Mouse (Mus musculus) neural tube, embryonic 14.5 days (tissue): Measurements from ENCODE around the gene Ncapg. TPM values are rescaled to one million over a fixed set of nuclear protein-coding genes. Genes with fewer than 3 reads are reported as not detected.
"Not testable (repeated sequence)": the region's sequence is repeated elsewhere in the genome, so short reads cannot be mapped to it uniquely, and the experiment has no call there.

ENCODE experiments used
- ATAC-seq: fragments of 200-750 bp; cut with Nextera tagmentation; 2 replicates; pipeline ENCODE4 v1.8.0; 2017; ENCODE audit warnings: low read depth, mild to moderate bottlenecking, moderate TSS enrichment, moderate library complexity
- H3K27ac ChIP-seq: fragments of 300-500 bp; sonication (generic); 2 replicates; pipeline ENCODE4 v1.5.1; 2014; ENCODE audit warnings: low read depth, mild to moderate bottlenecking, control low read depth, low read length, moderate library complexity, mixed read lengths
- H3K27me3 ChIP-seq: fragments of 300-500 bp; sonication (generic); 2 replicates; pipeline ENCODE4 v1.6.1; 2014; ENCODE audit warnings: low read length; ENCODE audit not compliant: control insufficient read depth, insufficient read depth
- H3K36me3 ChIP-seq: fragments of 300-500 bp; sonication (generic); 2 replicates; pipeline ENCODE4 v1.6.1; 2014; ENCODE audit warnings: low read length, mixed read lengths; ENCODE audit not compliant: control insufficient read depth, insufficient read depth
- H3K4me1 ChIP-seq: fragments of 300-500 bp; sonication (generic); 2 replicates; pipeline ENCODE4 v1.6.1; 2014; ENCODE audit warnings: low read length; ENCODE audit not compliant: control insufficient read depth, insufficient read depth
- H3K4me2 ChIP-seq: fragments of 300-500 bp; sonication (generic); 2 replicates; pipeline ENCODE4 v1.6.1; 2014; ENCODE audit warnings: mild to moderate bottlenecking, low read depth, low read length, control low read depth
- H3K4me3 ChIP-seq: fragments of 300-500 bp; sonication (generic); 2 replicates; pipeline ENCODE4 v1.5.1; 2014; ENCODE audit warnings: low read depth, low read length, control low read depth, mixed read lengths
- H3K9ac ChIP-seq: fragments of 300-500 bp; sonication (generic); replicated peaks from 2 replicates; pipeline ENCODE4 v1.6.1; 2014; ENCODE audit warnings: low read depth, mild to moderate bottlenecking, control low read depth, low read length, mixed read lengths
- H3K9me3 ChIP-seq: fragments of 300-500 bp; sonication (generic); 2 replicates; pipeline ENCODE4 v1.6.1; 2016; ENCODE audit warnings: low read length; ENCODE audit not compliant: control insufficient read depth
- WGBS: fragments of 180-500 bp; shearing (Covaris S2); extraction: QIAGEN DNeasy Blood & Tissue Kit; methylation state at CpG from one replicate; pipeline ENCODE4 v1.1.7; 2014; 5-methylcytosine and 5-hydroxymethylcytosine counted together
- polyA plus RNA-seq: library from polyadenylated mRNA; unstranded; fragments of >200 nt; fragmentation: Nextera tagmentation; extraction: Ambion mirVana; gene quantifications from 2 replicates; pipeline ENCODE4 v1.2.1, GENCODE M21; 2014

Gene Ncapg
- polyA plus RNA-seq, 1 experiment from 2014 or later = 3.5 TPM

DNA sequence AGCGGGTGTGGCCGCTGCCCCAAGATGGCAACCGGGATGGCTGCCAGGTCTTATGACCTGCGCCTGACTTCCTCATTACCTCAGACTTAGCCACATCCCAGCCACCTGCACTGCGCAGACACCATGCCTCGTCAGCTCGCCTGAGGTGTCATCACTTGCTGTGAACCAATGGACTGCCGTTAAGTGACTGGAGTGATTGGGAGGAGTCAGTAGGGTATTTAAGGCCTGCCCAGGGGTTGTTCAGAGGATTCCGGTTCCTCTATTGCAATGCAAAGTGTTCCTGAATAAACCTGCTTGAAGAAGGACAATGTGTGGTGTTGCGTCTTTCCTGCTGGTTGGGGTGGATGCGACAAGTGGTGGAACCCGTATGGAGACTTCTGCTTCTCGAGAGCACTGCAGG lies 11.3 kb upstream of the Ncapg start:
- H3K9ac ChIP-seq, H3K27ac ChIP-seq, H3K9me3 ChIP-seq, H3K27me3 ChIP-seq, H3K4me3 ChIP-seq, H3K4me1 ChIP-seq, H3K36me3 ChIP-seq, ATAC-seq, H3K4me2 ChIP-seq: not testable (repeated sequence)
- WGBS = 96% methylated on average over 13 of the region's 13 CpGs

DNA sequence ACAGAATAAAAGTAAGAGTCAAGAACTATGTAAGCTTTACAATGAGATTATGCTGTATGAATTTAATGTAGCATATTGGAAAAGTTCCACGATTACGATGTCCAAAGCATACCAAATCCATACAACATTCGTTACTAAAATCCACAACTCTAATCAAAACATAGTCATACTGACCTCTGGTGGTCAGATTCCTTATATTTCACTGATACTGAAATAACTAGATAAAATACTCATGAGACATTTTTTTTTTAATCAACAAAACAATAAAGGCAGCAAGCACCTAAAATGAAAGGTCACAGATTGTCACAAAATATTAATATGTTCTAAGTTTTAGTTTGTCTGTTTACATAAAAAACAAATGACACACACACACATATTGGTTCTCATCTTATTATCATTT lies 1.4 kb upstream of the Ncapg start:
- Histone ChIP-seq H3K4me1 (peaks cover 11% of the 10 kb centered on the region), H3K27ac (no peak overlapping the region), H3K4me2 (peak overlapping the region; percentile 84; the same call in 1 of the 2 replicates), H3K9me3 (no peaks in the 10 kb centered on the region), H3K4me3 (no peak overlapping the region), H3K36me3 (no peaks in the 10 kb centered on the region), H3K27me3 (no peaks in the 10 kb centered on the region), H3K9ac (no peak overlapping the region)
- ATAC-seq = no peak
- WGBS = 31% methylated on average over 3 of the region's 3 CpGs

DNA sequence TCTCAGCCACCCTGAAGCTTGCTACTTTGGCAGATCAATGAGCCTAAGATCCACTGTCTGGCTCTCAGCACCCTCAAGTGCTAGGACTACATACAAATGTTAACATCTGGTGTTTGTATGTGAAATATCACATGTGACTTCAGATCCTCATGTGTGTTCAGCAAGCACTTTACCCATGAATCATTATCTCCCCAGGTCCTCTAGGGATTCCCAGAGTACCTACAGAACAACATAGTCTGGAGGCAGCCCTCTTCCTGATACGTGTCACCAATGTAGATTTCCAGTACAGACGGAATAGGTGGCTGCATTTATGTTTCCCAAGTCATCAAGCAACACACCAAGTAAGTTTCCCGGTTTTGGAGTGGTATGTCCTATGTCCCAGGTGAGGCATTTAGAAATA lies 888 bp upstream of the Ncapg start:
- Histone ChIP-seq H3K9ac (peak overlapping the region; percentile 74; the same call in 1 of the 2 replicates), H3K27me3 (no peaks in the 10 kb centered on the region), H3K4me3 (peak overlapping the region; percentile 77), H3K4me2 (peak overlapping the region; percentile 84), H3K4me1 (peaks cover 11% of the 10 kb centered on the region), H3K27ac (no peak overlapping the region), H3K9me3 (no peaks in the 10 kb centered on the region), H3K36me3 (no peaks in the 10 kb centered on the region)
- WGBS = 0% methylated on average over 3 of the region's 3 CpGs
- peak; percentile 32 for ATAC-seq

DNA sequence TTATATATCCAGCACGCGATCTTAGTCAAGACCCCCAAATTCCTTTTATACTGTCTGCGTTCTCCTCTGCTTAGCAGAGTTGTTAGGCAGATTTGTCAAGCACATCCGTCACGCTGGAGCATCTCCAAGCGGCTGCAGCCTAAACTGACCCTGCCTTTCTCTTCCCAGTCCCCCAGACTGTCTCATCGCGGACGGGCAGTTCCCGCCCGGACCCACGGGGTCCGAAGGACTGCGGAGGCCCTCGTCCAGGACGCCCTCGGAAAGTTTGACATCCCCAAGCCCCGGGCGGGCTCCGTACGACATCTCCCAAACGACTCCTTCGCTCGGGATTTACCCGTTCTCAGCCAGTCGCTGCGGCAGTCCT lies 503 bp upstream of the Ncapg start:
- peak; percentile 77 for ATAC-seq
- peak overlapping the region; percentile 74 for H3K9ac ChIP-seq
- H3K9me3 ChIP-seq = no peaks in the 10 kb centered on the region
- H3K36me3 ChIP-seq = no peaks in the 10 kb centered on the region
- peak overlapping the region; percentile 77 for H3K4me3 ChIP-seq
- H3K4me2 ChIP-seq = peak overlapping the region; percentile 84
- no peaks in the 10 kb centered on the region for H3K27me3 ChIP-seq
- WGBS = under 1% methylated on average over 27 of the region's 27 CpGs
- H3K27ac ChIP-seq = peak overlapping the region; percentile 60
- peaks cover 11% of the 10 kb centered on the region for H3K4me1 ChIP-seq

DNA sequence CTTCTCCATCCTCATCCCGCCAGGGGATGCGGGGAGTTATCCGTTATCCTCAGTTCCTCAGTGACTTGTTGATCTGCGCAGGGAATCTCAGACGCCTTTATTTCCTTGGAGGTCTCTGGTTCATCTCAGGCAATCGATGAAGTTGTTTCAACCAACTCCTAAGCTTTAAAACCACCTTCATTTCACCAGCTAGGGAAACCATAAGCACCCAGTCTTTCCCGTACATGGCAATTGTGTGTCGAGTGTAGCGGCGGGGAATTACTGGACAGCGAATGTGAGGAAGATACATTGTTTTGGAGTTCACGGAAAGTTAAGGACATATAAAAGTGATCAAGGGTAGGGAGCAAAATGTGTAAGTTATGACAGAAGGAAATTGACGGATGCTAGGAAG lies 556 bp downstream of the Ncapg start:
- Histone ChIP-seq H3K27me3 (no peaks in the 10 kb centered on the region), H3K9me3 (no peaks in the 10 kb centered on the region), H3K4me3 (peak overlapping the region; percentile 77), H3K27ac (no peak overlapping the region), H3K36me3 (no peaks in the 10 kb centered on the region), H3K4me1 (peaks cover 11% of the 10 kb centered on the region), H3K4me2 (peak overlapping the region; percentile 97), H3K9ac (peak overlapping the region; percentile 61)
- ATAC-seq = no peak
- 0% methylated on average over 13 of the region's 13 CpGs for WGBS

DNA sequence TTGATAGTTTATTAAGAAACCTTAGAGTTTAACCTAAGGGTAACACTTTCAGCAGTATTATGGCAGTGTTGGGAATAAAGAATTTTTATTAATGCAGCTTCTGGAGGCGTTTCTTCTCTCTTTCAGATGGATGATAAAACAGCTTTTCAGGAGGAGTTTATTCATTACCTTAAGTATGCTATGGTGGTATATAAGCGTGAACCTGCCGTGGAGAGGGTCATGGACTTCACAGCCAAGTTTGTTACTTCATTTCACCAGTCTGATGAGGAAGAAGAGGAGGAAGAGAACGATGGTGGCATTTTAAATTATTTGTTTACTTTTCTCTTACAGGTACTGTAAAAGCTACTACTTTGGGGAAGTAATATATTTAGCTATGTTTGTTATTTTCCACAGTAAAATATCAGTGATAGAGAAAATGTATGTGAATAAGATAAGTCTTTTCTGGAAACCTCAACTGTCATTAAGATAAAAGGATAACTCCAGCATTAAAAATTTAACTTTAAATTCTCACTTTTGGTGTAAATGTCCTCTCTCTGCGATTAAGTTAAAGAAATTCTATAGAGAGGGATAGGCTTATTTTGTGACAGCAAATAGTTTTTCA lies 1.3 kb downstream of the Ncapg start:
- Histone ChIP-seq H3K27ac (no peak overlapping the region), H3K9me3 (no peaks in the 10 kb centered on the region), H3K9ac (no peak overlapping the region), H3K4me3 (peak overlapping the region; percentile 77; the same call in 1 of the 2 replicates), H3K36me3 (no peaks in the 10 kb centered on the region), H3K27me3 (no peaks in the 10 kb centered on the region), H3K4me2 (no peak overlapping the region), H3K4me1 (peaks cover 11% of the 10 kb centered on the region)
- ATAC-seq = no peak
- WGBS = 47% methylated on average over 5 of the region's 5 CpGs

DNA sequence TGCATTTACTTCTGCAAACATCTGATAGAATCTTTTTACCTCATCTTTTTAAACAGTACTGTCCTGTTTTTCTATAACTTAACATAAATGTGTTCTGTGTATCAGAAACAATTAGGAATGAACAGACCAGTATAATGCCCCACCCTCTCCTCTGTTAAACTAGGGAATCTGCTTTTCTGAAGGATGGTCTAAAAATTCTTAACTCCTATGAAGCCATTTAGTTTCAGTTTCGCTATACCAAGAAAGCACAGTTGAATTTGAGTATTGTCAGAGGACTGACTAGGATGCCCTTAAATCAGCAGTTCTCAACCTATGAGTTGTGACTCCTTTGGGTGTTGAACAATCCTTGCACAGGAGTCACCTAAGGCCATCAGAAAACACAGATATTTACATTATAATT lies 5.3 kb downstream of the Ncapg start:
- Histone ChIP-seq H3K27me3 (no peaks in the 10 kb centered on the region), H3K27ac (no peak overlapping the region), H3K4me1 (peaks cover 4% of the 10 kb centered on the region; the same call in 1 of the 2 replicates), H3K4me3 (no peak overlapping the region), H3K36me3 (no peaks in the 10 kb centered on the region), H3K9me3 (no peaks in the 10 kb centered on the region), H3K4me2 (no peak overlapping the region), H3K9ac (no peak overlapping the region)
- no peak for ATAC-seq
- WGBS = 98% methylated on average over 1 of the region's 1 CpGs

DNA sequence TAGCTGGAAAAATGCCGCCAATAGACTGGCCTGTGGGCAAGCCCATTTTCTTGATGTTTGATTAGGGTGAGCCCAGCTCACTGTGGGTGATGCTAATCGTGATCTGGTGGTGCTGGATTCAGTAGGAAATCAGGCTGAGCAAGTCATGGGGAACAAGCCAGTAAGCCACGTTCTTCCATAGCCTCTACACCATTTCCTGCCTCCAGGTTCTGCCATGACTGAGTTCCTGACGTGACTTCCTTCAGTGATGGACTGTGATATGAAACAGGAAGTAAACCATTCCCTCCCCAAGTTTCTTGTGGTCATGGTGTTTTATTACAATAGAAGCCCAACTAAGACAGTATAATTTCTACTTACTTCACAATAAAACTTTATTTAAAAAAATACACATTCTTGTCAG lies 7.9 kb downstream of the Ncapg start:
- no peak for ATAC-seq
- Histone ChIP-seq H3K4me3 (no peak overlapping the region), H3K27ac (no peak overlapping the region), H3K27me3 (no peaks in the 10 kb centered on the region), H3K36me3 (no peaks in the 10 kb centered on the region), H3K9ac (no peak overlapping the region), H3K4me2 (no peak overlapping the region), H3K9me3 (no peaks in the 10 kb centered on the region), H3K4me1 (no peaks in the 10 kb centered on the region)
- WGBS = 93% methylated on average over 4 of the region's 4 CpGs

DNA sequence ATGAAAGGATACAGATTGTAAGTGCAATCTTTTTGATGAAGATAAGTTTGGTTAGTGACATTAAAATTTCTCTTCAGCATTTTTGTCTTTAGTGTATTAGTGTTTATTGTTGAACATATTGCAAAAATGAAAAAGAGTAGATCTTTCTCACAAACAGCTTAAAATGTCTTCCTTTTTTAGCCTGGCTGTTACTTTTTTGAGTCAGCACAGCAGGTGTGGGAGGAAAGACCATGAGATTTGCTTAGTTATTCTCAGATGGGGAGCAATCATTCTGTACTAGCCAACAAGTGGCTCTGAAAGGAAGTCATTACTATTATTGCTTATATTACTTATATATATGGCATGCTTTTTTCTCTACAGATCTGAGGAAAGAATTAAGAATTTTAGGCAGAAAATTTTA lies 10.2 kb downstream of the Ncapg start:
- H3K36me3 ChIP-seq = no peaks in the 10 kb centered on the region
- no peak for ATAC-seq
- H3K4me1 ChIP-seq = no peaks in the 10 kb centered on the region
- H3K4me2 ChIP-seq = no peak overlapping the region
- no peaks in the 10 kb centered on the region for H3K9me3 ChIP-seq
- H3K9ac ChIP-seq = no peak overlapping the region
- no peaks in the 10 kb centered on the region for H3K27me3 ChIP-seq
- H3K27ac ChIP-seq = no peak overlapping the region
- no peak overlapping the region for H3K4me3 ChIP-seq
